Mouse (Mus musculus) MEL (cell line): ENCODE measurements around the gene Cpox.

Experiments used
- CHD2 ChIP-seq: IDR thresholded peaks from 2 replicates; pipeline ENCODE4 v1.6.1; 2011; ENCODE audit warnings: low read length, improper control_type of control experiment
- CTCF ChIP-seq, 3 experiments: IDR thresholded peaks in 2 of 3; conservative IDR thresholded peaks in 1 of 3; 2 replicates each; pipeline ENCODE4 v1.5.1; 2011 to 2012; ENCODE audit warnings: low read length in 3 of 3, low read depth in 2 of 3, mild to moderate bottlenecking in 2 of 3, improper control_type of control experiment in 1 of 3, inconsistent platforms in 1 of 3, mixed read lengths in 1 of 3, moderate library complexity in 1 of 3; ENCODE audit not compliant: control insufficient read depth in 1 of 3, insufficient read depth in 1 of 3, poor library complexity in 1 of 3, severe bottlenecking in 1 of 3
- GABPA ChIP-seq: IDR thresholded peaks from 2 replicates; pipeline ENCODE4 v1.6.1; 2012; ENCODE audit warnings: low read depth, mild to moderate bottlenecking, inconsistent platforms, low read length, improper control_type of control experiment, moderate library complexity
- GATA1 ChIP-seq: IDR thresholded peaks from 2 replicates; pipeline ENCODE4 v1.6.1; 2011; ENCODE audit warnings: low read depth, low read length, improper control_type of control experiment
- JUND ChIP-seq: IDR thresholded peaks from 2 replicates; pipeline ENCODE4 v1.6.1; 2011; ENCODE audit warnings: low read depth, mild to moderate bottlenecking, improper control_type of control experiment, low read length
- MXI1 ChIP-seq: IDR thresholded peaks from 2 replicates; pipeline ENCODE4 v1.6.1; 2011; ENCODE audit warnings: mild to moderate bottlenecking, low read depth, low read length, improper control_type of control experiment
- POLR2A ChIP-seq, 2 experiments: IDR thresholded peaks; 2 replicates each; pipeline ENCODE4 v1.6.1; 2011 to 2012; ENCODE audit warnings: low read length in 2 of 2, mild to moderate bottlenecking in 2 of 2, control low read depth in 1 of 2, improper control_type of control experiment in 1 of 2, low read depth in 1 of 2, moderate library complexity in 1 of 2; ENCODE audit not compliant: control insufficient read depth in 1 of 2, insufficient read depth in 1 of 2, poor library complexity in 1 of 2
- POLR2AphosphoS2 ChIP-seq: IDR thresholded peaks from 2 replicates; pipeline ENCODE4 v1.6.1; 2011; ENCODE audit warnings: low read length, improper control_type of control experiment
- TAL1 ChIP-seq: IDR thresholded peaks from 2 replicates; pipeline ENCODE4 v1.6.1; 2012; ENCODE audit warnings: mild to moderate bottlenecking, inconsistent platforms, low read length, moderate library complexity, mixed read lengths
- TCF12 ChIP-seq: IDR thresholded peaks from 2 replicates; pipeline ENCODE4 v1.6.1; 2014; ENCODE audit warnings: low read depth, mild to moderate bottlenecking, inconsistent platforms, low read length, improper control_type of control experiment, moderate library complexity
- UBTF ChIP-seq: IDR thresholded peaks from 2 replicates; pipeline ENCODE4 v1.6.1; 2012; ENCODE audit warnings: low read depth, mild to moderate bottlenecking, inconsistent platforms, low read length, improper control_type of control experiment, moderate library complexity, borderline replicate concordance; ENCODE audit not compliant: insufficient read depth

GRCm38 (mm10) chr16:58751314-58751713 is 81.2 kb downstream of the Cpox start:
- TF ChIP-seq POLR2A (IDR thresholded peaks at IDR 0.05; ENCODE audit: control insufficient read depth in 1 of 2, insufficient read depth in 1 of 2, low read depth in 1 of 2, low read length in 2 of 2, poor library complexity in 1 of 2) = no peak
- TF ChIP-seq CTCF (IDR thresholded peaks at IDR 0.05 in 2 of 3, conservative IDR thresholded peaks at IDR 0.05 in 1 of 3; ENCODE audit: control insufficient read depth in 1 of 3, insufficient read depth in 1 of 3, low read depth in 2 of 3, low read length in 3 of 3, poor library complexity in 1 of 3, severe bottlenecking in 1 of 3) = peak; percentile 35 to 58 (median 47)
- no peak for TF ChIP-seq GABPA
- no peak for TF ChIP-seq GATA1
- no peak for TF ChIP-seq CHD2
- no peak for TF ChIP-seq JUND
- no peak for TF ChIP-seq POLR2AphosphoS2
- TF ChIP-seq UBTF = no peak
- TF ChIP-seq TCF12 = no peak
- TF ChIP-seq TAL1 = no peak
- TF ChIP-seq MXI1 = no peak
